Mouse (Mus musculus) E14TG2a.4 (cell line): ENCODE measurements around the gene Paqr8.
A peak's percentile ranks its signal among the peaks of the same experiment; 100 is the strongest.

Experiments
- H3K27me3 ChIP-seq: 2 replicates; pipeline ENCODE4 v1.6.1; 2014; ENCODE audit warnings: low read length, control low read depth; ENCODE audit not compliant: insufficient read depth
- H3K36me3 ChIP-seq: 2 replicates; pipeline ENCODE4 v1.6.1; 2014; ENCODE audit warnings: low read length, control low read depth; ENCODE audit not compliant: insufficient read depth
- H3K4me1 ChIP-seq: replicated peaks from 2 replicates; pipeline ENCODE4 v1.6.1; 2014; ENCODE audit warnings: low read depth, low read length, control low read depth
- H3K4me3 ChIP-seq: replicated peaks from 2 replicates; pipeline ENCODE4 v1.5.1; 2014; ENCODE audit warnings: mild to moderate bottlenecking, low read length
- H3K9me3 ChIP-seq: 2 replicates; pipeline ENCODE4 v1.6.1; 2014; ENCODE audit warnings: low read length, control low read depth
- CTCF ChIP-seq: conservative IDR thresholded peaks from 2 replicates; pipeline ENCODE4 v1.5.1; 2014; ENCODE audit warnings: low read length
- NANOG ChIP-seq: IDR thresholded peaks from 2 replicates; pipeline ENCODE4 v1.6.1; 2014; ENCODE audit warnings: borderline replicate concordance, low read length, mixed read lengths
- POU5F1 ChIP-seq: IDR thresholded peaks from 2 replicates; pipeline ENCODE4 v1.6.1; 2014; ENCODE audit warnings: low read length, borderline replicate concordance

Gene Paqr8

DNA sequence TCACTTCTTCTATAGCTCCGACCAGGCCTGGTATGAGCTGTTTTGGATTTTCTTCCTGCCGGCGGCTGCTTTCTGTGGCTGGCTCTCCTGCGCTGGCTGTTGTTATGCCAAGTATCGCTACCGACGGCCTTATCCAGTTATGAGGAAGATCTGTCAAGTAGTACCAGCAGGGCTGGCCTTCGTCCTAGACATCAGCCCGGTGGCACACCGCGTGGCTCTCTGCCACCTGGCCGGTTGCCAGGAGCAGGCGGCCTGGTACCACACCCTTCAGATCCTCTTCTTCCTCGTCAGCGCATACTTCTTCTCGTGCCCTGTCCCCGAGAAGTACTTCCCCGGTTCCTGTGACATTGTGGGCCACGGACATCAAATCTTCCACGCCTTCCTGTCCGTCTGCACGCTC lies 44.7 kb downstream of the Paqr8 start:
- Histone ChIP-seq H3K9me3 (no peaks in the 10 kb centered on the region), H3K36me3 (peaks cover 6% of the 10 kb centered on the region), H3K27me3 (peaks cover 19% of the 10 kb centered on the region), H3K4me1 (peaks cover 13% of the 10 kb centered on the region), H3K4me3 (peak overlapping the region; percentile 61)
- TF ChIP-seq CTCF (no peak), NANOG (no peak), POU5F1 (no peak)

DNA sequence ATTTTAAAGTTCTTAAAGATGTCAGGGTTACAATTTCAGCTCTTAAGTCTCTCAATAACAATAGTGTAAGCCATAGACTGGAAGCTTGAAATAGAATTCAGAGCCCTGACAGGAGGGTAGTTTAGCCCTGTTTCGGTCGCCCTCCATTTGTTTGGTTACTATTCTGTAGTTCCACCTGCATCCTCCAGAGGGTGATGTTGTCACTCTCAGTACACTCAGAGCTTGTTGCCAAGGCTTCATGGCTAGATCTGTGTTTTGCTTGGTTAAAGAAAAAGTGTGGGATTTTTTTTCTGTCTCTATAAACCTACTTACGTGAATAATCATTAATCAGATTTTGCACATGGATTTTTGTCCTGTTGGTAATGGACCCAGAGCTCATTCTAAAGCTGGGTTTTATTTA lies 48.6 kb downstream of the Paqr8 start:
- Histone ChIP-seq H3K27me3 (peaks cover 22% of the 10 kb centered on the region), H3K4me3 (no peak overlapping the region), H3K36me3 (peaks cover 6% of the 10 kb centered on the region), H3K4me1 (peaks cover 13% of the 10 kb centered on the region), H3K9me3 (no peaks in the 10 kb centered on the region)
- TF ChIP-seq POU5F1 (no peak), NANOG (no peak), CTCF (peak; percentile 52)

DNA sequence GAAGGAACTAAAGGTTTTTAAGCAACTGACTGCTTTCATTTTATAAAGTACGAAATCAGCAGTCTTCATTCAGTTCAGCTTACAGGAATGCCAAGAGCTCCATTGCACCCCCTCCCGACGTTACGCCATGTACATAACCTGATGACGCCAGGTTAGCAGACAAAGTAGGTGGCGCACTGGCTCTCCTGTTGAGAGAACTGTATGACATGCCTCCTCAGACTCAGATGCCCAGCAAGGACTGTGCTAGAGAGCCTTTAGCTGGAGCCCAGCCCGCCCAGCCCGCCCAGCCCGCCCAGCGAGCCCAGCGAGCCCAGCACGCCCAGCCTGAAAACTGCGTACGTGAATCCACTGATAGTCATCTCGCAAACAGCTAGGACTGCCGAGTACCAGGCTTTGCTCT lies 49.7 kb downstream of the Paqr8 start:
- TF ChIP-seq POU5F1 (no peak), CTCF (no peak), NANOG (no peak)
- Histone ChIP-seq H3K36me3 (peaks cover 6% of the 10 kb centered on the region), H3K27me3 (peaks cover 13% of the 10 kb centered on the region)

DNA sequence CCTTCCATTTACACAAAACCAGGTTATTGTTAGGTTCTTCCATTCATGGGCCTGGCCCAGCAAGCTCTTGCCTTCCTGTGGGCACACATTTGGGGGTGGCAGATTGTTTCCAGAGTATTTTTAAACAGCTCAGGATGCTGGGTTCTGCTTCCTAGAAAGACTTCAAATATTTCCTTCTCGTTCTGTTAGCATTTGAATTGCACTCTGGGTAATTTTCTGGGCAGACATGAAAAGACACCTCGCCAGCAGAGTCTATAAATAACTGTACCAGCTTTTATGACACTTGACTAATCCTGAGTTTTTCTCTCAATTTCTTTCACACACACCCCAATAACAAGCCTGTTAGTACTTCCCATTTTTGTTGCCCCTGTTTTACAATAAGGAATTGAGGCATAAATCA lies 50.9 kb downstream of the Paqr8 start:
- no peak overlapping the region for H3K4me3 ChIP-seq
- H3K27me3 ChIP-seq, result peaks cover 9% of the 10 kb centered on the region
- TF ChIP-seq NANOG (no peak), POU5F1 (no peak), CTCF (no peak)
- peaks cover 6% of the 10 kb centered on the region for H3K36me3 ChIP-seq
- H3K9me3 ChIP-seq, result no peaks in the 10 kb centered on the region
- H3K4me1 ChIP-seq, result no peaks in the 10 kb centered on the region

More for the DNA sequence above, 49.7 kb downstream of the Paqr8 start:
- Histone ChIP-seq H3K9me3 (no peaks in the 10 kb centered on the region), H3K4me1 (peaks cover 4% of the 10 kb centered on the region), H3K4me3 (no peak overlapping the region)

DNA sequence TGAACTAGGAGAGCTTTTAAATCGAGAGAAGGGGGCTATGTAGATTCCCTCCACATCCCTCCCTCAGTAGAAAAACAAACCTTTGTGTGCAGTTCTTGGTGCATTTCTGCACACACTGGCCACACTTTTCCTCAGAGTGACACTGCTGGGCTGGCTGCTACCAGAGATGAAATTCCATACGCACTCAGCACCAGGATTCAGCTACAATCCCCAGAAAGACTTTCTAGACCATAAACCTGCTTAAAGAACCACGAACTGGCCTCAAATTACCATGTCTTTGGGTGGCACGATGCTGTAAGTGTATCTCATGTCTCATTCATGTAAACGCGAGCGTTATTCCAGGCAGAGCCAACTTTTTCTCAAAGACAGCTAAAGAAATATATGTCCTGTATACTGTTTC lies 51.5 kb downstream of the Paqr8 start:
- Histone ChIP-seq H3K9me3 (no peaks in the 10 kb centered on the region), H3K27me3 (peaks cover 4% of the 10 kb centered on the region), H3K4me3 (no peak overlapping the region), H3K4me1 (no peaks in the 10 kb centered on the region), H3K36me3 (peaks cover under 1% of the 10 kb centered on the region; the same call in 1 of the 2 replicates)
- no peak for TF ChIP-seq CTCF
- no peak for TF ChIP-seq POU5F1
- TF ChIP-seq NANOG, result no peak

DNA sequence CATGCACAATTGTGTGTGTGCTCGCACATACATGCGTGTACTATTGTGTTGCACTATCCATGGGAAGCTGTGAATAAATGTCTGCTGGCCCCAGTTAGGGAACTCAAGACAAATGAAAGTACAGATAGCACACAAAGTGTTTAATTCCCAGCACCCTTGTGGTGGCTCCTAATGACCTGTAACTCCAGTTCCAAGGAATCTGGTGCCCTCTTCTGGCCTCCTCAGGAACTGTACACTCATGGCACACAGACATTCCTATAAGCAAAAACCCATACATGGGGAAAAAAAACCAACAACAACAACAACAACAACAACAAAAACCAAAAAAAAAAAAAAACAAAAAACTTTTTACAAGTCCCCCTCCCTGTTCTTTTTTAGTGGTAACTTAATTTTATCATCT lies 52.6 kb downstream of the Paqr8 start:
- Histone ChIP-seq H3K36me3 (no peaks in the 10 kb centered on the region), H3K4me3 (no peak overlapping the region), H3K27me3 (peaks cover 3% of the 10 kb centered on the region), H3K4me1 (no peaks in the 10 kb centered on the region), H3K9me3 (no peaks in the 10 kb centered on the region)
- no peak for TF ChIP-seq NANOG
- TF ChIP-seq CTCF, result peak; percentile 42

DNA sequence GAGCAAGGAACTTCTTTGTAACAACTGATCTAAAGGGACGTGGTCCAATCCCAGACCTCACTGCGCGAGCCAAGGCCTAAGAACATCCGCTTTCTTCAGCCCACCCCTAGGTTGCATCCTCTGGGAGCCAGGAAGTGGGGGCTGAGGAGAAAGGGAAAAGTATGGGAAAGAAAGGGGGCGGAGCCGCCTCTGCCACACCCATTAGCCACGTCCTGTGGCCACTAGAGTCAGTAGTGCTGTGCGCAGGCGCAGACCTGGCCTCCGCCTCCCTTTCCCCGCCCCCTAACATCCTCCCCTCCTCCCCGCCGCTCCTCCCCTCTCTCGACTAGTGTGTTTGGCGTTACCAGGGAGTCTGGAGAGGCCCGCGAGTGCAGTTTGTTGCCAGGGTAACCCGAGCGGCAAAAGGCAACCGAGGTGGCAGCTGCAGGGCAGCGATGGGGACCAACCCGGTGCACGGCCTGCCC lies 60.9 kb downstream of the Paqr8 start, which contains the start of gene Efhc1:
Efhc1 (plus strand) TSS at position 327 of the 464 bp plus-strand sequence.
- H3K36me3 ChIP-seq, result no peaks in the 10 kb centered on the region
- H3K9me3 ChIP-seq, result no peaks in the 10 kb centered on the region
- peaks cover 39% of the 10 kb centered on the region for H3K4me1 ChIP-seq
- H3K27me3 ChIP-seq, result no peaks in the 10 kb centered on the region
- H3K4me3 ChIP-seq, result peak within 1 kb of the TSS; percentile 86
- TF ChIP-seq NANOG (no peak), POU5F1 (no peak), CTCF (no peak)

DNA sequence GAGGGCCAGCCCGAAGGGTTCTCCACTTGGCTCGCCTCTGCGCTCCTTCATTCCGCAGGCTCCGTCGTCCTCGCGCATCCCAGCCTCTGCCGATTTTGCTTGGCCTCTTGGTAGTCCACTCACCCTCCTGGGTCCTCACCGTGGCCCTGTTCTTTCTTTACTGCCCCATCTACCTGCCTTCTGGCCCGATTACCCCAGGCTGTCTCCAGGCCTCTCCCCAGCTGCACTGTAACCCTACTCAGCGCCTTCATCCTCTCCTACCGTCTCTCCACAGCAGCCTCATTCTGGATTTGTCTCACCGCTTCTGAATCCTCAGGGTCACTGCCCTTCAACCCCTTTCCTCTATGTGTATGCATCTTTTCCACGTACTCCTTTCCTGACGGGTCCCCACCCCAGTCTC lies 61.4 kb downstream of the Paqr8 start:
- Histone ChIP-seq H3K4me1 (peaks cover 39% of the 10 kb centered on the region), H3K4me3 (peak overlapping the region; percentile 86), H3K36me3 (no peaks in the 10 kb centered on the region), H3K9me3 (no peaks in the 10 kb centered on the region), H3K27me3 (no peaks in the 10 kb centered on the region)
- no peak for TF ChIP-seq POU5F1
- TF ChIP-seq CTCF, result no peak
- no peak for TF ChIP-seq NANOG

DNA sequence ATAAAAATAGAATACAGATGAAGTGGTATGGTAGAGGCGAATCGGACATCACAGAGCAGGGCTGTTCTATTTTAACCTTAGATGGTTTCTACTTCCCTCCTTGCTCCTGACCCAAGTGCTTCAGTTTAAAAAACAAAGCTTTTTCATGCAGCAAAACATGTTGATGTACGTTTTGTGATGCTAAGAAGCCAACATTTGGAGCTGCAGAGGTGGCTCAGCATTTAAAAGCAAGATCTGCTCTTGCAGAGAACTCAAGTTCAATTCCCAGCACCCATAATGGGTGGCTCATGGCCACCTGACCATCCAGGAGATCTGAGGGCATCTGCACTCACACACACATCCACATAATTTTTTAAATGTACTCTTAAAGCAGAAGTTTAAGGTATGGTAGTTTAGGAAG lies 64.5 kb downstream of the Paqr8 start:
- H3K36me3 ChIP-seq, result no peaks in the 10 kb centered on the region
- no peak for TF ChIP-seq NANOG
- TF ChIP-seq CTCF, result no peak
- TF ChIP-seq POU5F1, result no peak
- no peaks in the 10 kb centered on the region for H3K9me3 ChIP-seq
- no peaks in the 10 kb centered on the region for H3K27me3 ChIP-seq
- no peak overlapping the region for H3K4me3 ChIP-seq
- H3K4me1 ChIP-seq, result peaks cover 44% of the 10 kb centered on the region
